Mouse (Mus musculus) brown adipose tissue, adult 24 weeks (tissue): ENCODE data around the gene Chst3. TPM values are rescaled to one million over a fixed set of nuclear protein-coding genes. Genes with fewer than 3 reads are reported as not detected.
A peak's percentile ranks its signal among the peaks of the same experiment; 100 is the strongest.
"Not testable (repeated sequence)": the region's sequence is repeated elsewhere in the genome, so short reads cannot be mapped to it uniquely, and the experiment has no call there.

Source experiments
- H3K27ac ChIP-seq: fragments of 200-500 bp; replicated peaks from 2 replicates; pipeline ENCODE4 v1.5.1; 2012; ENCODE audit warnings: low read depth, mild to moderate bottlenecking, low read length
- H3K4me1 ChIP-seq: fragments of 200-500 bp; 2 replicates; pipeline ENCODE4 v1.6.1; 2012; ENCODE audit warnings: low read length, mixed read lengths; ENCODE audit not compliant: control insufficient read depth, insufficient read depth, insufficient read length
- H3K4me3 ChIP-seq: fragments of 200-500 bp; 2 replicates; pipeline ENCODE4 v1.5.1; 2012; ENCODE audit warnings: low read depth, mild to moderate bottlenecking, low read length, moderate library complexity; ENCODE audit not compliant: insufficient read depth
- polyA plus RNA-seq: library from polyadenylated mRNA; stranded (reverse); fragments of >200 nt; gene quantifications from 2 replicates; pipeline ENCODE4 v1.2.4, GENCODE M21; 2012; ENCODE audit not compliant: missing spikeins, insufficient read depth, insufficient read length

Chst3 gene
- not detected in 2 replicates for polyA plus RNA-seq

DNA sequence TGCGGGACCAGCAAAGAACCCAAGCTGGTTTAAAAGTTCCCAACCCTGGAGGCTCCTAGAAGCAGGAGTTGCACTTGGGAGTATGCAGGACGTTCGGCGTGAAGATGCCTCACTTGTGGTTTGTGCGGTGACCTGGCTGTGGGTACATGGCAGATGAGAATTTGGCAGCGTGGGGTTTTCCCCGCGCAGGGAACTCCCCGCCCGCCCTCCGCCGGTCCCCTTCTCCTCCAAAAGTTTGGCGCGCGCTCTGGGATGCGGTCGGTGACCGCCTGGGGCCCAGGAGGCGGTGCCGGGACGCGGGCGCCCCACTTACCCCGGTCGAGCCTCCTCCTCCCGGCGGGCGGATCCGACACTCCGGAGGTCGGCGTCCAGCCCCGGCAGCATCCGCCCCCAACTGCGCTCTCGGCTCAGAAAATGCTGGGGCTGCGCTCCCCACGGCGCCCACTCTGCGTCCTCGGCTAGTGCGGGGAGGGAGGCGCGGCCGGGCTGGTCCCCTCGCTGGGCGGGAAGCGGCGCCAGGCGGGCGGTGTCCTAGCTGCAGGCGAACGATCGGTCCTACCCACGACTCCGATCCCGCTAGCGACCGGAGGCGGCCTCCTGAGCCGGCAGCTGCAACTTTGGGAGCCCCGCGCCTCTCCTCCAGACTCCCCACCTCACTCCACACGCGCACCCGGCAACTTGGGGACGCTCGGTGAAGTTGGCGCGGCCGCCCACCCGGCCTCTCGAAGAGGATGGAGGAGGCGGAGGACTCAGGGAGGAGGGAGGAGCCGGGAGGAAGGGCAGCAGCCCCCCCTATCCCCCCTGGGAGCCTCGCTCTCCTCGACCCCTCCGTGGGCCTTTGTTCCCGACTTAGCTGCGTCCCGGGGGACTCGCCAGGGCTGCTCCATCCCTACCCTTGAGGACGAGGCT, at the start of gene Chst3:
Gene Chst3, minus strand, starts transcription at position 670 of the 909 bp plus-strand sequence.
- Histone ChIP-seq H3K4me1 (no peaks in the 10 kb centered on the region), H3K4me3 (peak within 1 kb of the TSS; percentile 58), H3K27ac (no peak within 1 kb of the TSS)

DNA sequence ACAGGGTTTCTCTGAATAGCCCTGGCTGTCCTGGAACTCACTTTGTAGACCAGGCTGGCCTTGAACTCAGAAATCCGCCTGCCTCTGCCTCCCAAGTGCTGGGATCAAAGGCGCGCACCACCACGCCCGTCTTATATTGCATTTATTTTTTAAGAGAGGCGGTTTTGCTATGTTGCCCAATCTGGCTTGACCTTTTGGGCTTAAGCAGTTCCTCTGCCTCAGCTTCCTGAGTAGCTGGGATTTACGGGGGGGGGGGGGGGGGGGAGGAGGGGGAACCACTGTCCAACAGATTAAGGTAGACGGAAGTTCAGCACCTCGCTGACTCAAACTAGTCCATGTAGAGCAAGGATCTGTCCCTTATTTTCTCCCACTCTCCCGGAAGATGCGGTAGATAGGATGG, 49.7 kb upstream of the Chst3 start:
- Histone ChIP-seq H3K27ac (no peak overlapping the region), H3K4me3 (no peak overlapping the region), H3K4me1 (peaks cover 6% of the 10 kb centered on the region; the same call in 1 of the 2 replicates)

DNA sequence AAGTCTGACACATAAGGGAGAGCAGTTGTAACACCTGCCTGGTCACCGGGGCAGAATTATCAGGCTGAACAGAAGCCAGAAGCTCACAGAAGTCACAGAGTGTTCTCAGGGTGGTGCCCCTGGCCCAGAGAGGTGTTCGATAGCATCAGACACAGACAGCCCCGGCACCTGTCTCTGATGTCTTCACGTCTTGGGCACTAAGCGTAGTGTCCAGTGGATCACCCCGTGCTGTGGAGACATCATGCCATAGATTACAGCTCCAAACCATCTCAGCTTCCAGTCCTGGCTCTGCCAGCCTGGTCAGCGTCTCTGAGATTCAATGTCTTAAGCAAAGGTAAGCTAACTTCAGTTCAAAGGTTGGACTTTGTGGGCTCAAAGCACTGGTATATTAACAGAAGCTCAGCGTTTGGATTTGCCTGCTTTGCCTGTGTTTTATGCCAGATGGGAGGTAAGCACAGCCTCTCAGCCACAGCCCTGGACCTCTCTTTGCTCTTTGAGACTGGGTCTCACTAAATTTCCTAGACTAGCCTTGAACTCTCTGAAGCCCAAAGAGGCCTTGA, 47.9 kb upstream of the Chst3 start:
- H3K4me1 ChIP-seq: peaks cover 3% of the 10 kb centered on the region; the same call in 1 of the 2 replicates
- H3K27ac ChIP-seq: no peak overlapping the region
- no peak overlapping the region for H3K4me3 ChIP-seq

DNA sequence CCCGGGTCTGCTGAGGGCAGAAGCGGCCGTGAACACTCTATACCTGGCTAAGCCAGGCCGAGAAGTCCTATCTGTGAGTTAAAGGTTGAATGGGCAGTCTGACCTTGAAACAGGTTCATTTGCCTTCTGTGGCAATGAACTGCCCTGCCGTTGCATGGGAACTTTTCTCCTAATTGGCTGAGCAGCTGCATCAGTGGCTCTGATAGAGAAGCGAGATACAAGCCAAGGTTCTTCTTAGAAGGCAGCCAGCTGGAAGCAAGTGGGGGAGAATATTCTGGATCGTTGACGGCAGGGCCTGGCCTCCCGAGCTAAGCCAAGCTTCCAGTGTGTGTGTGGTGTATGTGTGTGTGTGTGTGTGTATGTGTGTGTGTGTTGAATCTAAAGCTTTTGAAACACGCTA, 46.2 kb upstream of the Chst3 start:
- H3K4me3 ChIP-seq: no peak overlapping the region
- H3K4me1 ChIP-seq: peaks cover 6% of the 10 kb centered on the region
- H3K27ac ChIP-seq: peak overlapping the region; percentile 95

DNA sequence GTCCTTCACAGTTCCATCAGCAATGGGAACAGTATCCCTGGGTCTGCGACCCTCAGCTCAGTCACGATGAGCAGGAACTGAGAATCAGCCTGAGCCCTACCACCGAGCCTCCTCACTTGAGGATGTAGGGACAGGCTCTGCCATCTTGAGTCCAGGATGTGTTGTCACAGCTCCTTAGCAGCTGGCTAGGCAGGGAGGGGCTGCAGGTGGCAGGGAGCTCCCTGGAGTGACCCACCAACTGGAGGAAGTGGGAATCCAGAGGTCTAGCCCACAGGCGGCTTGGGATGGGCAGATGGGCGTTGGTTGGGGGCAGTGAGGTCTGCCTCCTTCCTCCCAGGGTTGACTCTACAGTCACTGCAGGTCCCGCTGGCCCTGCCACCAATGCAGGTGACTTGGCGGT, 44.3 kb upstream of the Chst3 start:
- Histone ChIP-seq H3K4me3 (no peak overlapping the region), H3K27ac (peak overlapping the region; percentile 31; the same call in 1 of the 2 replicates), H3K4me1 (peaks cover 6% of the 10 kb centered on the region)

DNA sequence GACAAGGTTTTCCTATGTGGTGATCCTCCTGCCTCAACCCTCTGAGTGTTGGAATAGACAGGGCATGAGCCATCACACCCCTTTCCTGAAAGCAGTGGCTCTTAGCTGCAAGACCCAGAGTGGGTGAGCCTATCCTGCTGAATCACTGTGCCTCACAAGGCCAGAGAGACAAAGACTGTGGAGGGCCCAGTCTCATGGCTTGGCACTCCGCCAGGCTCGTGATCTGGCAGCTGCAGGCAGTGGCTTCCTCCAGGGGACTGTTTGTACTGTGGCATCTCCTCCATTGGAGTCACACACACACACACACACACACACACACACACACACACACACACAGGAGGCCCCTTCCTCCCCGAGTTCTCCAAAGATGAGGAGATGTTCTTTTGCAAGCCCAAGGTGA, 43.3 kb upstream of the Chst3 start:
- peak overlapping the region; percentile 59 for H3K27ac ChIP-seq
- peaks cover 6% of the 10 kb centered on the region for H3K4me1 ChIP-seq
- no peak overlapping the region for H3K4me3 ChIP-seq

DNA sequence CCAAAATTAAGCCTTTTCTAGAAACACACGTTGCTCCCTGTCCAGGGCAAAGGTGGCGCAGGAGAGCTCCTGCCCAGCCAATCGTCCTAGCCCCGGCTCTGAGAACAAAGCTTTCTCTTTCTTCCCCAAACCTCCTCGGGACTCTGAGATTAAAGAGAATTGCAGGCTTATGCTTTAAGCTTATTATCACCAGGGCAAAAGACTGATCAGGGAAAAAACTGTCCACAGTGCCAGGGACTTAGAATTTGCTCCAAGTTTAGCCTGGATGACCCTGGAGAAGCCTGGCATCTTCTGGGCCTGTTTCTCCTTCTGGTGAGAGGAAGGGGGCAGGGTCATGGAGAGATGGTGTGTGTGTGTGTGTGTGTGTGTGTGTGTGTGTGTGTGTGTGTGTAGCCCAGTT, 42.5 kb upstream of the Chst3 start:
- H3K4me3 ChIP-seq: no peak overlapping the region
- peak overlapping the region; percentile 56 for H3K27ac ChIP-seq
- peaks cover 6% of the 10 kb centered on the region for H3K4me1 ChIP-seq

DNA sequence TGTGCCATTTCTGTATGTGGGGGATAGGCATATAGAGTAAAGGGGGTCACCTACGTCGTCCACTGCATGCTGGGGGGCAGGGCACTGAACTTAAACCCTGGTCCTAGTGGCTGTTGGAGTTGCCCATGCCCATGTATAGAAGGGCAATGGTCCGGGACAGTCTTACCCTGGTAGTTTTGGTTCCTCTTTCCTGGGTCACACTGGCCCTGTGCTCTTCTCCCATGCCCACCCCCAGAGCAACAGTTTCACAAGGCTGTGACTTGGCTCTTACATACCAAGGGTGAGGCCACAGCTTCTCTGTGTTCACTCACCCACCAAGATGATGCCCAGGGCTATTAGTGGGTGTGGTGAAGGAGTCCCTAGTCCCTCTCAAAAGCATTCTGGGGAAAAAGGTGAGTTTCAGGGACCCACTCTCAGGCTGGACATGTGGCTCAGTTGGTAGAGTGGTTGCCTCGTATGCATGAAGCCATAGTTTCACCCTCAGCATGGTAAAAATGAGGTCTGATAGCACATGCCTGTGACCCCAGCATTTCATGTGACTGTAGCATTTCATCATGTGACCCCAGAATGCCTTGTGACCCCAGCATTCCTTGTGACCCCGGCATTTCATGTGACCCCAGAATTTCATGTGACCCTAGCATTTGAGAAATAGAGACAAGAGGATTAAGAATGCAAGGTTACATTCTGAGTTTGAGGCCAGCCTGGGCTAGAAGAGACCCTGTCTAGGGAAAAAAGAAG, 41.7 kb upstream of the Chst3 start:
- Histone ChIP-seq H3K4me3 (no peak overlapping the region), H3K4me1 (peaks cover 6% of the 10 kb centered on the region), H3K27ac (peak overlapping the region; percentile 56)

DNA sequence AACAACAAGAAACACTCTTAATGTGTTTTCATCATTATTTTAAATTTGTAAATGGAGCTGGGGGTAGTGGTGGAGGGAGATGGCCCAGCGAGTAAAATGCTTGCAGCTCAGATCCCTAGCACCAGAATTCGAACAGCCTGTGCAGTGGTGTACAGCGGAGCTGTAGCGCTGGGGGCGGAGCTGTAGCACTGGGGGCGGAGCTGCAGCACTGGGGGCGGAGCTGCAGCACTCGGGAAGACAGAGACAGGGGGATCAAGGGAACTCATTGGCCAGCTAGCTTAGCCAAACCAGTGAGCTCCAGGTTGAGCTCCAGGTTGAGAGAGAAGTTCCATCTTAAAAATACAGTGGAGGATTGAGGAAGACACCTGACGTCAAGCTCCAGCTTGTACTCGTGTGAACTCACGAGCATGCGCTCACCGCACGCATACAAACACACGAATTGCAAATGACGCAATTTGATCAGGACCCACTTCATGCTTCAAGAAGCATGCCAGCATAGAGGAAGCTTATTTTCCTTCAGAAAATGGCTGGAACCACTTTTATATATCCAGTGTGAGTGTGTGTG, 38.3 kb upstream of the Chst3 start:
- Histone ChIP-seq H3K27ac (no peak overlapping the region), H3K4me1 (peaks cover 6% of the 10 kb centered on the region; the same call in 1 of the 2 replicates), H3K4me3 (no peak overlapping the region)

DNA sequence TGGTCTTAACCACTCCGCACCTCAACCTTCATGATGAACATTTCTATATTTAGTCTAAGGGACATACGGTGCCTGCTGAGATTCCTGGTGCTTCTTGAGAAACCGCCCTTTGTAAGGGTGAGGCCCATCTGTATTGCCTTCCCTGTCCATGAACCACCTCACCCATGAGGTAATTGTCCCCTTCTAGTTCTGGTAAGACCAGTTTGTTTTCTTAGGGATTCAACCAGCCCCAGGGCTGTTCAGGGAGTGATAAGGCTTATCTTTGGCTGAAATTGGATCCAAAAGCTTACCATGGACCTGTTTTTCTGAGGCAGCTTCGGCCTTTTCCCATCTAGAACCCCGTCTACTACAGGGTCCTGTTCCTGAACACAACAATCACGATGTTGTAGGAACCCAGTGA, 37.0 kb upstream of the Chst3 start:
- H3K4me1 ChIP-seq: no peaks in the 10 kb centered on the region
- no peak overlapping the region for H3K27ac ChIP-seq
- no peak overlapping the region for H3K4me3 ChIP-seq

DNA sequence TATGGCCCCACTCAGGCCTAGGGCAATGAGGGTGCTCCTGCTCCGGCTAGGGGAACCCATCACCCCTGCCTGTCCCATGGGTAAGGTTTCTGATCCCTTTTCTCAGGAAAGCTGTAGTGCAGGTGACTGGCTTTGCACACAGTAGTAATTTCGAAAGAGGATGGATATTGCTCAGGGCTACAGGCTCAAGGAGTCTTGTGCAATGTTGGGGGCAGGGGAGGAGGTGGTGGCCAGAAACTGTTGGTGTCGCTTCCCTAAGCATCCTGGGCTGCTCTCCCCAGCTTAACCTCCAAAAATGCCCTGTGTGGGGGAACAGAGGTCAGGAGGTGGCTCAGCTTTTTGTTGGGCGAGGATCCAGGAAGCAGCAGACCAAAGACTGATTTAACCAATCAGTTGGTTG, 33.5 kb upstream of the Chst3 start:
- no peak overlapping the region for H3K4me3 ChIP-seq
- H3K4me1 ChIP-seq: no peaks in the 10 kb centered on the region
- no peak overlapping the region for H3K27ac ChIP-seq

DNA sequence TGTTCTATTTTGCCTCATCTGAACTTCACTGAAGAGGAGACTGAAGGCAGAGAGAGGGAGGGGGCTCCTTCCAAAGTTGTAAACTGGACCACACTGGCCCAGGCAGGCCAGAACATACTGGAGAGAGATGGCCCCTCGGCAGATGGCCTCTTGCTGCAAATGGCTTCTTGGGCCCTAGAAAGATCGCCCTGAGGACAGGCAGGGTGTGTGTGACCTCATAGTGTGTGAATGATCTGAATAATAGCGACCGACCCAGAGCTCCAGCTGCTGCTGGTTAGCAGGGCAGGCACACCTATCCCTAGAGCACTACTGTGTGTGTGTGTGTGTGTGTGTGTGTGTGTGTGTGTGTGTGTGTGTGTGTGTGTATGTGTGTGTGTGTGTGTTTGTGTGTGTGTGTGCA, 33.1 kb upstream of the Chst3 start:
- no peak overlapping the region for H3K4me3 ChIP-seq
- no peak overlapping the region; the same call in 1 of the 2 replicates for H3K27ac ChIP-seq
- H3K4me1 ChIP-seq: no peaks in the 10 kb centered on the region

DNA sequence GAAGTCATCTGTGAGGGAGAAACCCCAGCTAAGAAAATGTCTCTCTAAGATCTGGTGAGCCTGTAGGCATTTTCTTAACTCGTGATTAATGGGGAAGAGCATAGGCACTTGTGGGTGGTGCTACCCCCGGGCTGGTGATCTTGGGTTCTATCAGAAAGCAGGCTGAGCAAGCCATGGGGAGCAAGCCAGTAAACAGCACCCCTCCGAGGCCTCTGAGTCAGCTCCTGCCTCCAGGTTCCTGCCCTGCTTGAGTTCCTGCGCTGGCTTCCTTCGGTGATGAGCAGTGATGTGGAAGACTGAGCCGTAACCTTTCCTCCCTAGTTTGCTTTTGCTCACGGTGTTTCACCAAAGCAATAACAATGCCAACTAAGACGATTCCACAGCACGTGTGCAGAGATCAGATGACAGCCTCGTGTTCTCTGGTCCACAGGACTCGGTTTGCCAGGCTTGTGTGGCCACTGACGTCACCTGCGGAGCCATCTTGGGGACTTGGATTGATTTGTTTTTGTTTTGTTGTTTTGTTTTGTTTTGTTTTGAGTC, 31.4 kb upstream of the Chst3 start:
- Histone ChIP-seq H3K4me1 (no peaks in the 10 kb centered on the region), H3K4me3 (no peak overlapping the region), H3K27ac (no peak overlapping the region)

DNA sequence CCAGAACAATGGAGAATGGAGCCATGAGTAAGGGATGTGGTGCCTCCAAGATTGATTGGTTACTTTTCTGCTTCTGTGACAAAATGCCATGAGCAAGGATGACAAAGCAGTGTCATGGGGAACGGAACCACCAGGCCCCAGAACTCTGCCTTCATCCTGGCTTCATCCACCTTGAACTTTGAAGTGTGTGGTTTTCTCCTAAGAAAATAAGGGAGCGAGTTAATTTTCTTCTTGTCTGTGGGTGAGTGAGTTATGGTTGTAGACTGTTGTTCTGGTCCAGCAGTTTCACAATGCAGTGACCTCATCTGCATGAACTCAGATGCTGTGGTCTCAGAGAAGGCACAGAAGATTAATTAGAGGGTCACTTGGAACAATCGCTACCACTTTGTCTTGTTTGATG, 29.3 kb upstream of the Chst3 start:
- not testable (repeated sequence) for H3K4me1 ChIP-seq, H3K4me3 ChIP-seq, H3K27ac ChIP-seq

DNA sequence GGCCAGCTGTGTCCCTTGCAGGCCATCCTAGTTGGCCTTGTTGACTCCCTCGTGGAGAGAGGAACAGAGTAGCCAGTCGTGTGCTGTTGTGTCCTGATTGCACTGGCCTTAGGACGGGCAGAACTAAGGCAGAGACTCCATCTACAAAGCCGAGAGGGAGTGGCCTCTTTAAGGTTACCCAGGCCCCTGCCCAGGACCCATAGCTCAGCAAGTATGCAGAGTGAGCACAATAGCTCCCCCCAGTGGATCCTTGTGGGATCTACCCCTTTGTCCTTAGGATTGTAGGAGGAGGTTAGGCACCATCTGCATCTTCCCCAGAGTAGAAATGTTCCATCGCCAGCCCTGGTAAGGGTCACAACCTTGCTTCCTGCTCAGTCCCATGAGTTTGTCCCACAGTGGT, 27.5 kb upstream of the Chst3 start:
- H3K27ac ChIP-seq: no peak overlapping the region

More for the DNA sequence above, 27.5 kb upstream of the Chst3 start:
- no peak overlapping the region for H3K4me3 ChIP-seq
- H3K4me1 ChIP-seq: no peaks in the 10 kb centered on the region
